ENCODE assay signal across 20 mouse cellular contexts in the genomic region with DNA sequence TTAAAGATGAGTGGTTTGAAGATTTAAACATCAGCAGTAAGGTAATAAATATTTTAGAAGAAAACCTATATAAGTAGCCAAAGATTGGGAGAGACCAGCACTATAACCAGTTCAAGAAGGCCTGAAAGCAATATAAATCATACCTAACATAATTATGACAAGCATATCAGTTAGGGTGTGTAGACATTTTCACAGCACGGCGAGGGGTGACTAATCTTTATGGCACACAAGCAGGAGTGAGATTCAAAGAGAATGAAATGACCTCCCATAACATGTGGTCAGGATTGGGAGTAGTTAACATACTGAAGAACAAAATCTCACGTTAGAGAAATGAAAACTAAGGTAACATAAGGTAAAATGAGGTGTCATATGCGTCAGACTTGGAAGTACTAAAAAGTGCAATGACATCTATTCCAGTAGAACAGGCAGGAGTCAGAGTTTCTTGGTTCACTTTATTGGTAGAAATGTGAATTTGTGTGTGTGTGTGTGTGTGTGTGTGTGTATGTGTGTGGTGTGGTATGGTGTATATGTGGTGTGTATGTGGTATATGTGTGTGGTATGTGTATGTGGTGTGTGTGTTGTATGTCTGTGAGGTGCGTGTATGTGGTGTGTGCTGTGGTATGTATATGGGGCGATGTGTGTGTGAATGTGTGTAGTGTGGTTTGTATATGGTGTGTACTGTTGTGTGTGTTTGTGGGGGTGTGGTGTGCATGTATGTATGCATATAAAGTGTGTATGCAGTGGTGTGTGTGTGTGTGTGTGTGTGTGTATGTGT.
"Had no signal": no experiment of that assay in that cellular context is flagged by ENCODE, and none has a peak within 500 bp of the region (broad histone marks: within the 10 kb centered on the region; RNA-seq: fewer than 3 reads in every experiment).

No protein-coding gene starts in this region.

- H3K27me3 ChIP-seq: lung, embryonic 15.5 days; megakaryocyte, embryonic 14.5 days; midbrain, embryonic 13.5 days; neural tube, embryonic 12.5 days had no signal

- H3K4me1 ChIP-seq: lung, embryonic 15.5 days; megakaryocyte, embryonic 14.5 days; midbrain, embryonic 13.5 days; neural tube, embryonic 12.5 days had no signal

- H3K9me3 ChIP-seq: lung, embryonic 15.5 days; midbrain, embryonic 13.5 days; neural tube, embryonic 12.5 days had no signal

- H3K4me3 ChIP-seq: lung, embryonic 15.5 days; megakaryocyte, embryonic 14.5 days; midbrain, embryonic 13.5 days; neural tube, embryonic 12.5 days had no signal

- H3K27ac ChIP-seq: lung, embryonic 15.5 days; macrophage; midbrain, embryonic 13.5 days; neural tube, embryonic 12.5 days had no signal

- ATAC-seq: liver, postnatal 0 days; lung, postnatal 0 days; midbrain, embryonic 16.5 days had no signal

- DNase-seq: liver, postnatal 0 days; lung, adult 2 months; lung, postnatal 14 days; lung, postnatal 36 days; retina, postnatal 1 day; right cerebral cortex, adult 18-20 months; right cerebral cortex, postnatal 25 days; right cerebral cortex, postnatal 4 days; spleen, adult 18-20 months; thymus, adult 18-20 months; thymus, postnatal 14 days; thymus, postnatal 36 days had no signal

- H3K36me3 ChIP-seq: lung, embryonic 15.5 days; midbrain, embryonic 13.5 days; neural tube, embryonic 12.5 days had no signal

- H3K4me2 ChIP-seq: lung, embryonic 15.5 days; midbrain, embryonic 11.5 days; midbrain, embryonic 13.5 days; neural tube, embryonic 12.5 days had no signal

- H3K9ac ChIP-seq: liver, postnatal 0 days; lung, embryonic 15.5 days; midbrain, embryonic 13.5 days; neural tube, embryonic 12.5 days had no signal
